Mouse (Mus musculus): ENCODE measurements around the gene Stat3. TPM values are rescaled to one million over a fixed set of nuclear protein-coding genes. Genes with fewer than 3 reads are reported as not detected.
A peak's percentile ranks its signal among the peaks of the same experiment; 100 is the strongest.

Stat3 gene
- total and polyA plus RNA-seq, 3 experiments = 63.5 to 81.1 (median 69.3) TPM

DNA sequence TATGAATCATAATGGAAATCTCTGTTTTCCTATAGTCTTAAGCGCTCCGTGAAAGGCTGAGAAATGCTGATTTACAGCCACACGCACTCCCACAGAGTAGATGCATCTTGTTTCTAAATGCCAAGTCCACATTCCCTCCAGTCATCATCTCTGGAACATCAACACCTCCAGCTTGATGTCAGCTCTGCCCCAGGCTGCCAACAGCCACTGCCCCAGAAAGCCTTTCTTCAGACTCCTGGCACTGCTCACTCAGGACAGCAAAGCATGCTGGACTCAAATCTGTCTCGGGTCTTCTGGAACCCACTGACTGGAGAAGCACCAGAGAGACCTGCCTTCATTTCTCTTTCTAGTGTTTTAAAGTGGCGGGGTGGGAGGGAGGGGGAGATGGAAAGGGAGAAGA is 46.9 kb downstream of the Stat3 start:
- Histone ChIP-seq H3K36me3 (replicated peaks) (peaks cover 89% of the 10 kb centered on the region), H3K4me1 (ENCODE audit: insufficient read depth, low read depth, low read length) (peaks cover 84% of the 10 kb centered on the region)
- no peak for ATAC-seq (ENCODE audit: extremely low read depth, insufficient number of reproducible peaks, low FRiP score, poor library complexity, severe bottlenecking)

DNA sequence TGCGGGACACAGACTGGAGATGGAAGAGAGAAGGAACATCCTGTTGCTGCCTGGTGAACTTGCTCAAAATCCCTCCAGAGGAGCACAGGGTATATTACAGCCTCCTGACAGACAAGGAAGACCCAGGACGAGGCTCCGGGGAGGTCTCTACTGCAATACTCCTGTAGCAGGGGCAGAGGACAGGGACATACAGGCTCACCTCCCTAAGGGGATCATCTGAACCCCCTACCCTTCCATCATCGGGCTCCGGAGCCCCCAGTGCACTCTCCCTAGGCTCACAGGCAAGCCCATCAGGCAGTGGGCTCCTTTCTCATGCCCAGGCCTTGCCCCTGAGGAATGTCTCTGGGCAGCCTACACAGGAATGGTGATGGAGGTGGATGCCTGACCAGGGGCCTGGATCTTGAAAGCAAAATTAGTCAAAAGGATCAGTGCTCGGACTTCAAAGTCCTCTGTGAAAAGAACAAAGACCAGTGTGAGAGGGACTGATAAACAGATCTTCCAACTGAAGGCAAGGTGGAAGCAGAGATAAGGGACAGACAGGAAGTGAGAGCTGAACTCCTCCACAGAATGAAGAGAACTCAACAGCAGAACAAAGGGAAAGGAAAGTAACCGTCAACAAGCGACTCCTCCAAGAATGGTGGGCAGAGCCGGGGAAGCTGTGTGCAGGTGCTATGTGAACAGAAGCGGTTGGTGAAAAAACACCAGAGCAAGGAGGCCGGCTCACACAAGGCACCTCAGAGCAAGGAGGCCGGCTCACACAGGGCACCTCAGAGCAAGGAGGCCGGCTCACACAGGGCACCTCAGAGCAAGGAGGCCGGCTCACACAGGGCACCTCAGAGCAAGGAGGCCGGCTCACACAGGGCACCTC is 47.9 kb downstream of the Stat3 start:
- peak overlapping the region; percentile 64; the same call in 1 of the 2 replicates for H3K4me3 ChIP-seq (ENCODE audit: low read depth, low read length)
- ATAC-seq (ENCODE audit: extremely low read depth, insufficient number of reproducible peaks, low FRiP score, poor library complexity, severe bottlenecking) = peak; percentile 84
- peak; percentile 70 for DNase-seq (ENCODE audit: low spot score)
- H3K27me3 ChIP-seq (ENCODE audit: insufficient read depth, low read length) = no peaks in the 10 kb centered on the region
- TF ChIP-seq GATA1 (IDR thresholded peaks at IDR 0.05; ENCODE audit: borderline replicate concordance, low read length) = no peak
- TF ChIP-seq POLR2AphosphoS5 (IDR thresholded peaks at IDR 0.05; ENCODE audit: insufficient replicate concordance, low read depth, low read length) = no peak
- TF ChIP-seq TAL1 (conservative IDR thresholded peaks at IDR 0.05; ENCODE audit: low read depth, low read length) = peak; percentile 96
- H3K4me1 ChIP-seq (ENCODE audit: insufficient read depth, low read depth, low read length) = peaks cover 86% of the 10 kb centered on the region
- H3K9me3 ChIP-seq (replicated peaks) = no peaks in the 10 kb centered on the region
- peaks cover 91% of the 10 kb centered on the region for H3K36me3 ChIP-seq (replicated peaks)

More for the DNA sequence above, 46.9 kb downstream of the Stat3 start:
- DNase-seq (ENCODE audit: low spot score) = no peak
- no peak for TF ChIP-seq GATA2 (IDR thresholded peaks at IDR 0.05; ENCODE audit: borderline replicate concordance, low read depth, low read length)
- TF ChIP-seq CTCF (IDR thresholded peaks at IDR 0.05; ENCODE audit: low read depth, low read length) = no peak
- no peak for TF ChIP-seq POLR2AphosphoS5 (IDR thresholded peaks at IDR 0.05; ENCODE audit: insufficient replicate concordance, low read depth, low read length)
- no peak for TF ChIP-seq TAL1 (conservative IDR thresholded peaks at IDR 0.05; ENCODE audit: low read depth, low read length)
- TF ChIP-seq GATA1 (IDR thresholded peaks at IDR 0.05; ENCODE audit: borderline replicate concordance, low read length) = no peak
- H3K4me3 ChIP-seq (ENCODE audit: low read depth, low read length) = no peak overlapping the region
- no peaks in the 10 kb centered on the region for H3K9me3 ChIP-seq (replicated peaks)
- H3K27me3 ChIP-seq (ENCODE audit: insufficient read depth, low read length) = no peaks in the 10 kb centered on the region

DNA sequence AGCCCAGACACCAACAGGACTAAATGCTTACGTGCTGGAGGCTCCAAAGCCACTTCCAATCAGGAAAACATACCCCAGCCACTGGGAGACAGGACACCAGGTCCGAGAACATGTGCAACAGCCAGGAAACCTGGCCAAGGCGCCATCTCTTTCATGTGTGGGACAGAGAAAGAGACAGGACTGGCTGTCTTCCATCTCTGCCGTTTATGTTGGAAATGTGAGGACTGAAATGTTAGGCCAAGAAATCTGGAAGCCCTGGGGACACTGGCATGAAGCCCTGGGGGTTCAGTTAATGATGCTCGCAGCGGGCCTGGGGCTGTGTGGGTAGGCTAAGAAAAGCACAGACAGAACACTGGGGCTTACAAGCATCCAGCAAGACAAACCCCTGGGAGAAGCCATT is 48.9 kb downstream of the Stat3 start:
- Histone ChIP-seq H3K36me3 (replicated peaks) (peaks cover 92% of the 10 kb centered on the region), H3K9me3 (replicated peaks) (no peaks in the 10 kb centered on the region), H3K27me3 (ENCODE audit: insufficient read depth, low read length) (no peaks in the 10 kb centered on the region), H3K4me1 (ENCODE audit: insufficient read depth, low read depth, low read length) (peaks cover 92% of the 10 kb centered on the region), H3K4me3 (ENCODE audit: low read depth, low read length) (no peak overlapping the region; the same call in 1 of the 2 replicates)
- TF ChIP-seq GATA2 (IDR thresholded peaks at IDR 0.05; ENCODE audit: borderline replicate concordance, low read depth, low read length) (no peak), GATA1 (IDR thresholded peaks at IDR 0.05; ENCODE audit: borderline replicate concordance, low read length) (no peak), TAL1 (conservative IDR thresholded peaks at IDR 0.05; ENCODE audit: low read depth, low read length) (no peak)
- no peak for ATAC-seq (ENCODE audit: extremely low read depth, insufficient number of reproducible peaks, low FRiP score, poor library complexity, severe bottlenecking)
- DNase-seq (ENCODE audit: low spot score) = no peak

DNA sequence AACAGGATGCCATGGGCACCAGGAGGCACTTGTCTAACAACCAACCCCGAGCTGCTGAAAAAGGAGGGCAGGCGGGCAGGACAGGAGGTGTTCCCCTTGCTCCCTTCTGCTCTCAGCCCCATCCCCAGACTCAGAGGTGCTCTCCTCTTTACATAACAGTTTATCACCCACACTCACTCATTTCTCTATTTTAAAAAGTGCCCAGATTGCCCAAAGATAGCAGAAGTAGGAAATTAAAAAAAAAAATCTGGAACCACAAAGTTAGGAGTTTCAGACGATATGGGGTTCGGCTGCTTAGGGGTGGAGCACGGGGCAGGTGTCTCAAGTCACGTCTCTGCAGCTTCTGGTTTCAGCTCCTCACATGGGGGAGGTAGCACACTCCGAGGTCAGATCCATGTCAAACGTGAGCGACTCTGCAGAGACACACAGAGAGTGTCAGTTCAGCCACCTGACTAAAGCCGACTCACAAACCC is 51.0 kb downstream of the Stat3 start:
- Histone ChIP-seq H3K36me3 (replicated peaks) (peaks cover 92% of the 10 kb centered on the region), H3K27me3 (ENCODE audit: insufficient read depth, low read length) (no peaks in the 10 kb centered on the region), H3K4me1 (ENCODE audit: insufficient read depth, low read depth, low read length) (peaks cover 99% of the 10 kb centered on the region), H3K9me3 (replicated peaks) (no peaks in the 10 kb centered on the region), H3K4me3 (ENCODE audit: low read depth, low read length) (peak overlapping the region; percentile 58; the same call in 1 of the 2 replicates)
- ATAC-seq (ENCODE audit: extremely low read depth, insufficient number of reproducible peaks, low FRiP score, poor library complexity, severe bottlenecking) (peak; percentile 13; the same call in 1 of the 2 replicates), DNase-seq (ENCODE audit: low spot score) (peak; percentile 57)
- TF ChIP-seq POLR2AphosphoS5 (IDR thresholded peaks at IDR 0.05; ENCODE audit: insufficient replicate concordance, low read depth, low read length) = no peak
- no peak for TF ChIP-seq TAL1 (conservative IDR thresholded peaks at IDR 0.05; ENCODE audit: low read depth, low read length)
- TF ChIP-seq CTCF (IDR thresholded peaks at IDR 0.05; ENCODE audit: low read depth, low read length) = no peak
- no peak for TF ChIP-seq GATA1 (IDR thresholded peaks at IDR 0.05; ENCODE audit: borderline replicate concordance, low read length)
- TF ChIP-seq GATA2 (IDR thresholded peaks at IDR 0.05; ENCODE audit: borderline replicate concordance, low read depth, low read length) = no peak

DNA sequence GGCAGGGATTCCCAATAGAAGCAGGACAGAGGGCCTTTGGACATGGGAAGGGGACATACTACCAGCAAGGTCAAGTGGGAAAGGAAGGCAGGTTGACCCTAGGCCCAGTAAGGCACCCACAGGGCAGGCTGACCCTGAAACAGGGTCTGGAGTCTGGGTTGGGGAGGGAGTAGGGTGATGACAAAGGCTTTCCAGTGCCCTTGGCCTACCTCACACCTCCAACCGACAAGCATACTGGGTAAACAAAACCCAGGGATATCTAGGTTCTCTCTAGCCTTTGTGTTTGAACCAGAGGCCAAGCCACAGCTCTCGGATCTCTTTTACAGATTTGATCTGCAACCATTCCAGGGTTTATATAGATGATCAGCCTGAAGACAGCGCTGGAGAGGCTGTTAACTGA is 51.6 kb downstream of the Stat3 start:
- DNase-seq (ENCODE audit: low spot score) (no peak), ATAC-seq (ENCODE audit: extremely low read depth, insufficient number of reproducible peaks, low FRiP score, poor library complexity, severe bottlenecking) (no peak)
- Histone ChIP-seq H3K4me1 (ENCODE audit: insufficient read depth, low read depth, low read length) (peaks cover 98% of the 10 kb centered on the region), H3K27me3 (ENCODE audit: insufficient read depth, low read length) (no peaks in the 10 kb centered on the region), H3K9me3 (replicated peaks) (no peaks in the 10 kb centered on the region), H3K4me3 (ENCODE audit: low read depth, low read length) (peak overlapping the region; percentile 50; the same call in 1 of the 2 replicates), H3K36me3 (replicated peaks) (peaks cover 92% of the 10 kb centered on the region)
- TF ChIP-seq GATA2 (IDR thresholded peaks at IDR 0.05; ENCODE audit: borderline replicate concordance, low read depth, low read length) (no peak), CTCF (IDR thresholded peaks at IDR 0.05; ENCODE audit: low read depth, low read length) (no peak), TAL1 (conservative IDR thresholded peaks at IDR 0.05; ENCODE audit: low read depth, low read length) (no peak), GATA1 (IDR thresholded peaks at IDR 0.05; ENCODE audit: borderline replicate concordance, low read length) (no peak)

DNA sequence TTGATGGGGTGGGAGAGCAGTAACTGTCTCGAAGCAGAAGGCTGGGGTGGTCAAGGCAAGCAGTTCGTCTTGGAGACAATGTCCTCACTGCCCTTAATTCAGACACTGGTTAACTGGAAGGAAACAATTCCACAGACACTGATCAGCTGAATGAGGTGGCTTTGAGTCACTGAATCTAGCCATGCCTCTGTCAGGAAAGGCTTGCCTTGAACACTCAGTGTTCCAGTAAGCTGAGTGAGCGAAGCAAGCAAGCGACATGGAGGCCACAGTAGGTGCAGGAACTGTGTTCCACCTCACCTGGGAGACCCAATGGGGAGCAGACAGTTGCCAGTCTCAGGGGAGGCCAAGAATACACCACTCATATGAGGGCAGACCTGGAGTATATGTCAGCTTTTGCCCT is 52.1 kb downstream of the Stat3 start:
- H3K4me1 ChIP-seq (ENCODE audit: insufficient read depth, low read depth, low read length) = peaks cover 98% of the 10 kb centered on the region
- no peak for DNase-seq (ENCODE audit: low spot score)

More for the DNA sequence above, 52.1 kb downstream of the Stat3 start:
- Histone ChIP-seq H3K36me3 (replicated peaks) (peaks cover 93% of the 10 kb centered on the region), H3K4me3 (ENCODE audit: low read depth, low read length) (peak overlapping the region; percentile 50; the same call in 1 of the 2 replicates), H3K9me3 (replicated peaks) (no peaks in the 10 kb centered on the region), H3K27me3 (ENCODE audit: insufficient read depth, low read length) (no peaks in the 10 kb centered on the region)
- ATAC-seq (ENCODE audit: extremely low read depth, insufficient number of reproducible peaks, low FRiP score, poor library complexity, severe bottlenecking) = no peak
- no peak for TF ChIP-seq TAL1 (conservative IDR thresholded peaks at IDR 0.05; ENCODE audit: low read depth, low read length)
- TF ChIP-seq GATA1 (IDR thresholded peaks at IDR 0.05; ENCODE audit: borderline replicate concordance, low read length) = no peak
- no peak for TF ChIP-seq GATA2 (IDR thresholded peaks at IDR 0.05; ENCODE audit: borderline replicate concordance, low read depth, low read length)
- TF ChIP-seq POLR2AphosphoS5 (IDR thresholded peaks at IDR 0.05; ENCODE audit: insufficient replicate concordance, low read depth, low read length) = no peak
- TF ChIP-seq CTCF (IDR thresholded peaks at IDR 0.05; ENCODE audit: low read depth, low read length) = no peak

All from G1E (cell line).